Mouse (Mus musculus) embryo, embryonic 11 days (tissue): ENCODE measurements around the gene C8b.

Experiments used
- DNase-seq: peaks from one replicate; pipeline ENCODE4 v3.0.0-alpha.2; 2015

The C8b gene

DNA sequence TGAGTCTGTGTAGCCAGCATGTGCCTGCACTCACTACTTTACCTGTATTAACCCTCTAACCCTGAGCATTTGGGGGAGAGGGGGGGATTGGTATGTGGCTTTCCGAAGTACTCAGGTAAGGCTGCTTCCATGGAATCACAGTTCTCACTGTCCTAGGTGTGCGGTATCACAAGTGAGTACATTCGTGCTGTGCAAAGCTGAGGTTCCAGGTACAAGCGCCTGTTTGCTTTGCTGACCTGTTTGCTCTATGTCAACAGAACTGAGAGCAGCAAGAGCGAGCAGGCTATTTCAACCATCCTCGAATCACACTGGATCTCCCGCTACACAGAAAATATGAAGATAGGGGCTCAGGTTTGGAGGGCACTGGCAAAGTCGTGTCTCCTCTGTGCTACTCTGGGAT is at the start of gene C8b:
Gene C8b, plus strand, starts transcription at position 253 of the 400 bp plus-strand sequence.
- no peak for DNase-seq

DNA sequence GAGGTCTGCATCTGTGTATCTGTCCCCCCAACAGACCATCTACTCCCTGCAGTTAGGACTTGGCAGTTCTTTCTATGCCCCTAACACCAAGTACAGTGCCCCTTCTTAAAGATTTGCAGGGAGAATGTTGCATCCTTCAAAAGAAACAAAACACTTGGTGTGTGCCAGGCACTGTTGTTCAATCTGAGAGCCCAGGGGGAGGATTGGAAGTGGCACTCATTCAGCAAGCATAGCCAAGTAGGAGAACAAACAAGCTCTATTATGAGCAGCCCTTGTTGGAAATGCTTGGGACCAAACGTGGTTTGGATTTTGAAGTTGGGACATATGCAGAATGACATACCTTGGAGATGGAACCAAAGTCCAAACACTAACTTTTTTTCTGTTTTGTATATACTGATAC is 49.6 kb upstream of the C8b start:
- DNase-seq = no peak

DNA sequence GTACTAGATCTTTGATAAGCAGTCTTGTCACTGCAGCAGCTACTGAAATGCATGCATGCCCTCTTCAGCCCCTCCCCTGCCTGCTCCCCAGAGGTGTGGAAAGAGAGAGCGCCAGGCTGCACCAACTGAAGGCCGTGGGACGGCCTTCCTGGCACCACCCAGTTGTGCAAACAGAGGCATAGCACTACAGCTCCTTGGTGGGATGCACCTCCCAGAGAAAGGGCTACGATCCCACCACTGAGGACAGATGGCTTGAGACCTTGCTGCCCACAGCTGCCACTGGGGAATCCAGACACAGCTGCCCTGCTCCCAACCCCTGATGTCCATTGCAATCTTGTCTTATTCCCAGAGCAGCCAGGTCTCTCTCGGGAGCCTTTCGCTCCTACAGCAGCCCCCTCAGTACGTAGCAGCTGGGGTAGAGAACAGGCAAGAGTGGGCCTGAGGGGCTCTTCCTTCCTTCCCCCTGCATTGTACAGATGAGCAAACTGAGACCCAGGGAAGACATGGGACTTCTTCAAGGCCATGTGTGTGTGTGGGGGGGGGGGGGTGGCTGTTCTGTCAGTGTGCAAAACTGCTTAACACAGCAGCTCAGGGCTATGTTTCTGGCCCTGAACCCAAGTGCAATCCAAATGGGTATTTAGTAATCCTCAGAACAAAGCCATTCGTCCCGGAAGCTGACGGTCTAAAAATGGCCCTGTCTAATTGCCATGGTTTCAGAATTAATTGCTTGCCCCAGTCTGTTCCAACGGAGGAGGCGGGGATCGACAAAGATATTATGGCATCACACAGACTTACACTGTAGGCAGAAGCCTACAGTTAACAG is 46.9 kb upstream of the C8b start:
- DNase-seq = peak; percentile 30

DNA sequence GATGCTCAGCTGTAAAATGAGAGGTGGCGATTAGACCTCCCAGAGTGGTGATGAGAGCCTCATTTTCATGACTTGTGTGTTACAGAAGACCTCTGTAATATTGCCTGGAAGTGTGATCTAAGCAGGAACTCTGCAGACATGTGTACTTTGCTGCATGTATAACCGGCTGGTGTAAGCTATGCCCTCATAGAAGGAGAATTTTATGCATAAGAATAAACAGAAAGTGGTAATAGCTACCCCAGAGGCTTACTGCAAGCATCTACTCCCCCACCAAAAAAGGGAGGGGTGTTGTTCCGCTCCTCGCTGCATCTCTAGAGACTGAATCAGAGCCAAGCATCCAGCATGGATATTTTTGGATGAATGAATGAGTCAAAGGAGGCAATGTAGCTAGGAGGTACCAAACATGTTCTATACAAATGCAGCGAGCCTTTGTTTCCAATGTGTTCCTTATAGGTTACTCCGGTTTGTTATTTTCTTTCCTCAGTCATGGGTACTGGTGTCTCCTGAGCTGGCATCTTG is 42.5 kb upstream of the C8b start:
- no peak for DNase-seq

GRCm38 (mm10) chr4:104724258-104724657 is 41.9 kb upstream of the C8b start:
- DNase-seq = peak; percentile 47

DNA sequence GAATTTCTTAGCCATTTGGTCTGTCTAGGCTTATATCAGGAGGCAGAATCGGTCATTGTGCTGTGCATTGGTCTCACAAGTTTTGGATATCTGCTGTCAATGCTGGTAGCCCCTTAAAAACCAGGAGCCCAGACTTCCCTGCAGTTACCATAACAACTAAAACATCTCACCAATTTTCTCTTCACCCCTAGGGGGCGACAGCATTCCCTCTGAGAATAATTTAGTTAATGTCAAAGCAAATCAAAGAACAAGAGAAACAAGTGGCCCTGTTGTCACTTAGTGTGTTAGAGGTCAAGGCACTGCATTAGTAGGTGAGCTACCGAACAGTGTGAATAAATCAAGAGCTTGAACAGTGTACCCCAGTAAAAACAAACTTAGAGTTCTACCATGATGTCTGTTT is 40.4 kb upstream of the C8b start:
- DNase-seq = no peak

- no peak for DNase-seq
These were observed 36.9 kb upstream of the C8b start for GRCm38 (mm10) chr4:104729185-104729584.

DNA sequence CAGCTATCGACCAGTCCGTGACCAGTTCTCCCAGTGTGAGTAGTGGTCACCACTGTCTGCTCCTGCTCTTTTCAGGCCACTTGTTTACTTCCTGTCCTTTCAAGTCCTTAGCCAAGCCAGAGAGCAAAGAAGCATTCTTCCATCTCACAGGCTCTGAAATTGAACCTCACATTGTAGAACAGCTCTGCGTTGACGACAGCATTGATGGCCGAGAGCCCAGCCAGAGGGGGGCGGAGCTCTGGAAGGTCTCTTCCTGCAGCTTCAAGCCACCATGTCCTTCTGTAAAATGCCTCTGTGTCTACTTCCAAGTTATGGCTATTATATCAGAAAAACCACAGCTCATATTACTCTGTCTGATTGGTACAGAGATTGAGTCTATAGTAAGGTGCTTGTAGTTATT is 19.6 kb upstream of the C8b start:
- no peak for DNase-seq

DNA sequence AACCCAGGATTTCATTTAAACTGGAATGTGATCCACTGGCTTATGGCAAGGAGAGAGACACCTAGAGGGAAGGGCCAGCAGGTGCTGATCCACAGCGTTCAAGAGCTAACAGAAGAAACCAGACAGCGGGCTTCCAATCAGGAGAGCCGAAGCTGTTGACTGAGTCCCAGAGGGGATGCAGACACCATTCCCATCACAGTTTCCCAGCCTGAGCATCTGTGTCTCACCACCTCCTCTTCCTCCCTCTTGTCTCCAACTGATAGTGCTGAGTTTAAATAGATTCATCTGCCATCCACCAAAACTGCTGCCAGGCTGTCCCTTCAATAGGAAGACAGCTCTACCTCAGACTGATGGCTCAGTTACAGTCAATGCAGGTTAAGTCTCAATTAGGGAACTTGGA is 12.0 kb upstream of the C8b start:
- DNase-seq = no peak

GRCm38 (mm10) chr4:104760878-104761624 is 5.1 kb upstream of the C8b start:
- DNase-seq = peak; percentile 21

GRCm38 (mm10) chr4:104768190-104768589 is 2.1 kb downstream of the C8b start:
- no peak for DNase-seq

DNA sequence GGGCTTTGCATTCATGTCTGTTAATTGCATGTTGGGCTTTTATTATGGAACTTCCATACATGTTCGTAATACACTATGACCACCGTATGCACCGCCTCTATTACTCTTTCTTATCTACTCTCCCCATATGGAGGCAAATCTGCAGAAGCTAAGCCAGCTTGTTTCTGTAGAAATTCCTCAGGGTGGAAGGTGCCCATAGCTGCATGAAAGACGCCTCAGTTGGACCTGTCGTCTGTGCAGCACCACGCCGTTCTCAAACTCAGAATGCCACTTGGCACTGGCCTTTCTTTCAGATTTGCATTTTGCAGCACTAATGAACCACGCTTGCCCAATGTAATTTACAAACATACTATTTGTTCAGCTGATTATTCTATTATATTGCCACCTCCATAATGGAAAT is 3.5 kb downstream of the C8b start:
- DNase-seq = no peak

GRCm38 (mm10) chr4:104770331-104770730 is 4.2 kb downstream of the C8b start:
- DNase-seq = no peak

DNA sequence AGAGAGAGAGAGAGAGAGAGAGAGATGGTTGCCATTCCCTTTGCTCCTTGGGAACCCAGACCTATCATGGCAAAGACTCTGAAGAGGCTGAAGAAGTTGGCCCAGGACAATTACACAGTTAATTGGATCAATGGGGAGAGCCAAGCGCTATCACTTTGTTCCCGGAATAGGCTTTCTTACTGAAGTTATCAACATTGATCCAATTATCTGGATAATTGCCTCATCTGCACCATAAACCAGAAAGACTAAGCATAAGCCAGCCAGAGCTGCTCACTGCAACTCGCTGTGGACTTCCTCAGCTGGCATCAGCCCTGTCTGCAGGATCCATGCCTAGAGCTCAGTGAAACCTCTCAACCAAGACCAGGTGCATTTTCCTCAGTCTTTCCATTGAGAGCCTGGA is 9.5 kb downstream of the C8b start:
- no peak for DNase-seq

DNA sequence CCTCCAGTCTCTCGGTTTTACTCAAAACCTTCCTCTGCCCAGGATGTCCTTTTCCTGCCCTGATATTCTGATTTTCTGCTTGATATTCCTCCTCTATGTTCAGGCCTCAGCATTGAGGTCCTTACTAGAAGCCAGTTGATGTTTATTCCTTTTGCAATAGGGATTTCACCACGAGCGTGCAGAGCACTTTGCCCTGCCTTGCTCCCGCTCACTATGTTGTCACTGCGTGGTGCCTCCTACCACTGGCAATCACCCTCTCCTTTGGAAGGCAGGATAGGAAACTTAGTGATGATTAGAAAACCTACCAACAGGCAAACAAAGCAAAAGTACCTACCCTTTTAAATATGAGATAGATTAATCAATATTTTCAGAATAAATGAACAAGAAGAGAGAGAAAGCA is 13.3 kb downstream of the C8b start:
- no peak for DNase-seq

GRCm38 (mm10) chr4:104781441-104781840 is 15.3 kb downstream of the C8b start:
- DNase-seq = no peak

DNA sequence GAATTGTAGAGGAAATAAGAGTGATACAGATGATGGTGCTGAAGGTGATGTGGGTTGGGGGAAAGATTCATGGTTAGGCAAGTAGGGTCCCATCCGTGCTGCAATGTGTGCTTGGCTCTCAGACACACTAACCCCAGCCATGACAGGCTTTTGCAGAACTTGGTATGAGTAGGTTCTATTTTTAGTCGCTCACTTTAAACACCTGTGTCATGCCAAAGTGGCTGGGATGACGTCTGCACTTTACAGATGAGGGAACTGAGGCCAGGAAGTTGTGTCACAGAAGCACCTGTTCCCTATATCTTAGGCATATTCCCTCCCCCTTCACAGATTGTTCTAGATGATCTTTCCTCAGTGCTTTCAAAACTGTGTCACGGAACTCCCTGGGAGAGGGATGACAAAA is 16.2 kb downstream of the C8b start:
- DNase-seq = no peak

DNA sequence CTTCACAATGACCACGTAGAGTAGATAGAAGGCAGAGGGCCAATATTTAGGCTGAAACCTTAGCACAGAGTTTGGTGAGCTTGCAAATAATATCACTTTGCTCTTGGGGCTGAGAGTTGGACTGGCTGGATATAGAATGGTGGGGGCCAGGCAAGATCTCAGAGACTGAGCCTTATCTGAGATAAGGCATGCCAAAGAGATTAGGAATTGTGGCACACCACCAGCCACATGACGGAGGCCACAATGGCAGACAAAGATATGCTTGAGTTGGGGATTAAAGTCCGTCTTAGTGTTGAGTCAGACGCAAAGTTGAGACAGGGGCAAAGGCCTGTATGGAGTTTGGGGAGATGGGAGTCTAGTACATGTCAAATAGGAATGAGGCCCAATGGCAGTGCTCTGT is 26.0 kb downstream of the C8b start:
- DNase-seq = no peak

GRCm38 (mm10) chr4:104798951-104799350 is 32.8 kb downstream of the C8b start:
- DNase-seq = peak; percentile 14

DNA sequence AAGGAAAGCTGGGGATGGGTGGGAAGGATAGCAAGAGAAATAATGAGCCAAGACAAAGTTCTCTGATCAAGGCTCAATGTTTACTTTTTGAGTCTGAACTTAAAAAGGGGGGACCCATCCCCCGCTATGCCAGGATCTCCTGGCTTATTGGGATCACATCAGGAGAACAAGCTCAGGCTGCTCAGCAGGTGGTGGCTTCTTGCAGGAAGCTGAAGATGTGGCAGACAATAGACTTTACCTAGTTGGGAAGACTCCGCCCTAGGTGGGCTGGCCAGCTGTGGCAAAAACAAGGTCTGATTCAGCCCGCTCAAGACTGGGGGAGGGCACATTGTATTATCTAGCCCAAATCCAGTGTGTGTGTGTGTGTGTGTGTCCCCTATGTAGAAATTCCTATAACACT is 35.5 kb downstream of the C8b start:
- DNase-seq = no peak

DNA sequence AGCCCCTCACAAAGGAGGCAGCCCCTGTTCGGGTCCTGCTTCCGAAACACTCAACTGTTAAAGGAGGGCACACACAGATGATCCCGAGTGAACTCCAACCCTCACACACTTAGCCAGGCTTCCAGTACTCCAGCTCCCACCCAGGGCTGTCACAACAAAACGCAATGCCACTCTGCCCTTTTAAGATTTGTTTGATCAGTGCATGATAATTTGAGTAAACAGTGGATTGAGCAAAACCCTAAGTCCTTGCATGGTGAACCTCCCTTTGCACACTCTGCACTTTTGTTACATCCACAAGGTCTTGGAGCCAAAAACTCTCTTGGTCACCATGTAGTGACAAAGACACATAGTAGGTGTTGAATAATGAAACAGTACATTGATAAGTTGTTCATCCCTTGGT is 38.0 kb downstream of the C8b start:
- no peak for DNase-seq

DNA sequence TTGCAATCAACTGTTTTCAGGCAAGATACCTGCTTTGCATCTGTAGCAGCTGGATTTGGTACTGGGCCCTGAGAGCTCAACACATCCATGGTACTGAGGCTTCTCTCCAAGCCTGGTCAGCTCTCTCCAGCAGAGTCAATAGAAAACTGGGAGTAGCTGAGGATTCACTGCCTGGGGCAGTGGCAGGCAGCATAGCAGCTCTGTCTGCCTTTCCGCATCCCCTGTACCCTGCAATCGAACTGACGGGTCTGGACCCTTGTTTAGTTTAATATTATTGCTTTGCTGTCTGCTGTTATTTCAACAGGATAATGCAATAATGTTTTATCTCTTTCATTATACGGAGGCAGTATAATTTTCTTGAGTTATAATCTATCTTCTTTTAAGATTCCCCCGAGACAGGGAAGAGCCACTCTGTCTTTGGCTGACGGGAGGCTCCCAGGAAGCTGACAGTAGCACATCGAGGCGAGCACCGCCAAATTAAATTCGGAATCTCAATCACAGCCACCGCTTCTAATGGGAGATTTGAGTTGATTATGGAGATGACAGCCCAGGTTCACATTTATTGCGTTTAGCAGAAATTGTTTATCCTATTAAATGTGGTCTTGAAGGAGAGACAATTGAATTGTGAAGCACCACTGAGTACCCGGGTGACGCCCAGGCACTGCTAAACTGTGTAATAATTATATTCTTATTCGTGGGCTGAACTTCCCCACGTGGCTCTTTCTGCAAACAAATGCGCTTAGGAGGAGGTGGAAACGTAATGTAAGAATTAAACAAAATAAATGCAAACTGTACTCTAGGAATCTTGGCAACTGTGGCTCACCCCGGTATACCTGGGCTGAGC is 39.5 kb downstream of the C8b start:
- DNase-seq = no peak

DNA sequence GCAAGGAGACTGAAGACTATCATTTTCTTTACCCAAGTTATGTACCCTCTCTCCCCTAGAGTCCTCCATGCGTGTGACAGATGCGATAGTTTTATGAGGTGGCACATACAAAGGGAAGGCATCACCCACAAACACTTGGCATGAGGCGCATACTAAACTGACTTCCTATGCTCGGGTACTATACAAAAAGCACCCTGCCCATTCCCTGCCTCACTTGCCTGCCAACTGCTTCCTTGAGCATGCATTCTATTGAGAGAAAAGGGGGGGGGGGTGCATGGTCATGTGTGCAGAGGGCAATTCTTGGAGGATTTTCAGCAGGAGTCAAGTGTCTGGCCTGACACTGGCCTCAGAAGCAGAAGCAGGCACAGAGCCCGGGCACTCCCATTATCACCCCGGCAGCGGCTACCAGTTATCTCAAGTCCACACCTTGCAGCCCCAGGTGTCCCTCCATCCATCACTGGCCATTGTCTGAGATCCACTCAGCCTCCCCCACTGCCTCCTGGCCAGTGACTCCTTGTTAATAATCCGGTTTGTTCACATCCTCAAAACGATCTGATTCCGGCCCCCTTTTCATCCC is 44.7 kb downstream of the C8b start:
- DNase-seq = no peak
